Mouse (Mus musculus): ENCODE data around the gene Shisa8. TPM values are rescaled to one million over a fixed set of nuclear protein-coding genes. Genes with fewer than 3 reads are reported as not detected.

Gene Shisa8
- polyA plus RNA-seq, 1 experiment = 0.13 TPM

GRCm38 (mm10) chr15:82177743-82178290, 34.8 kb downstream of the Shisa8 start:
- Histone ChIP-seq H3K27me3 (ENCODE audit: control insufficient read depth, insufficient read depth, insufficient read length) (no peaks in the 10 kb centered on the region), H3K4me3 (no peak overlapping the region)

DNA sequence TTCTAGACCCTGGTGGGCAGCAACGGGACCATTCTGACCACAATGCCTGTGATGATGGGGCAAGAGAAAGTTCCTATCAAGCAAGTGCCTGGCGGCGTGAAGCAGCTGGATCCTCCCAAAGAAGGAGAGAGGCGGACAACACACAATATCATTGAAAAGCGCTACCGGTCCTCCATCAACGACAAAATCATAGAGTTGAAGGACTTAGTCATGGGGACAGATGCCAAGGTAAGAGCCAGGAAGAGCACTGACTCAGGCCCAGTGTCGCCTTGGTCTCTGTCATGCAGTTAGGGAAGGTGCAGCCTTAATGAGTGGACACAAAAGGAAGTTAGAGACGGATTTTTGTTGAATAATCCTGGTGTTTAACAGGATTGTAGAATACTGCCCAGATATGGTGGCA, 37.5 kb downstream of the Shisa8 start:
- peaks cover 98% of the 10 kb centered on the region for H3K36me3 ChIP-seq (ENCODE audit: control insufficient read depth, insufficient read depth)
- H3K79me2 ChIP-seq (ENCODE audit: control insufficient read depth, insufficient read depth) = peaks cover 13% of the 10 kb centered on the region
- TF ChIP-seq MYOG (IDR thresholded peaks at IDR 0.05; ENCODE audit: control insufficient read depth in 1 of 3, insufficient read depth in 1 of 3, insufficient read length in 2 of 3, low read depth in 2 of 3) (no peak), MAX (IDR thresholded peaks at IDR 0.05; ENCODE audit: low read depth) (no peak), POLR2A (IDR thresholded peaks at IDR 0.05; ENCODE audit: insufficient read length, low read depth) (peak; percentile 7), USF1 (IDR thresholded peaks at IDR 0.05; ENCODE audit: low read depth) (no peak), E2F4 (IDR thresholded peaks at IDR 0.05; ENCODE audit: insufficient read depth) (no peak)
- H3K4me2 ChIP-seq (ENCODE audit: low read depth) = no peak overlapping the region
- H3ac ChIP-seq (ENCODE audit: control insufficient read depth, insufficient read length) = no peak overlapping the region
- no peaks in the 10 kb centered on the region for H3K27me3 ChIP-seq (ENCODE audit: control insufficient read depth, insufficient read depth, insufficient read length)
- H3K4me3 ChIP-seq = no peak overlapping the region

More at GRCm38 (mm10) chr15:82177743-82178290, 34.8 kb downstream of the Shisa8 start:
- Histone ChIP-seq H3K79me2 (ENCODE audit: control insufficient read depth, insufficient read depth) (no peaks in the 10 kb centered on the region), H3K4me2 (ENCODE audit: low read depth) (no peak overlapping the region), H3K36me3 (ENCODE audit: control insufficient read depth, insufficient read depth) (peaks cover 98% of the 10 kb centered on the region), H3ac (ENCODE audit: control insufficient read depth, insufficient read length) (no peak overlapping the region)
- TF ChIP-seq E2F4 (IDR thresholded peaks at IDR 0.05; ENCODE audit: insufficient read depth) (no peak), POLR2AphosphoS2 (IDR thresholded peaks at IDR 0.05; ENCODE audit: insufficient read length, low read depth) (no peak), TCF3 (IDR thresholded peaks at IDR 0.05; ENCODE audit: insufficient read length, low read depth) (no peak), USF1 (IDR thresholded peaks at IDR 0.05; ENCODE audit: low read depth) (no peak), TCF12 (IDR thresholded peaks at IDR 0.05; ENCODE audit: insufficient read depth, poor library complexity, severe bottlenecking) (no peak), MYOG (IDR thresholded peaks at IDR 0.05; ENCODE audit: control insufficient read depth in 1 of 3, insufficient read depth in 1 of 3, insufficient read length in 2 of 3, low read depth in 2 of 3) (no peak), MAX (IDR thresholded peaks at IDR 0.05; ENCODE audit: low read depth) (no peak), MYOD1 (IDR thresholded peaks at IDR 0.05; ENCODE audit: control insufficient read depth in 1 of 3, insufficient read length in 2 of 3, low read depth in 2 of 3) (no peak), SRF (IDR thresholded peaks at IDR 0.05; ENCODE audit: control insufficient read depth, insufficient read length, low read depth) (no peak), CEBPB (IDR thresholded peaks at IDR 0.05; ENCODE audit: insufficient read depth, poor library complexity, severe bottlenecking) (no peak), REST (IDR thresholded peaks at IDR 0.05; ENCODE audit: insufficient read depth, insufficient read length) (no peak), POLR2A (IDR thresholded peaks at IDR 0.05; ENCODE audit: insufficient read length, low read depth) (no peak)

- no peak for TF ChIP-seq MYOD1 (IDR thresholded peaks at IDR 0.05; ENCODE audit: control insufficient read depth in 1 of 3, insufficient read length in 2 of 3, low read depth in 2 of 3)
- no peak for TF ChIP-seq USF1 (IDR thresholded peaks at IDR 0.05; ENCODE audit: low read depth)
- no peak for TF ChIP-seq TCF12 (IDR thresholded peaks at IDR 0.05; ENCODE audit: insufficient read depth, poor library complexity, severe bottlenecking)
- no peak for TF ChIP-seq SRF (IDR thresholded peaks at IDR 0.05; ENCODE audit: control insufficient read depth, insufficient read length, low read depth)
- TF ChIP-seq POLR2AphosphoS2 (IDR thresholded peaks at IDR 0.05; ENCODE audit: insufficient read length, low read depth) = no peak
- no peak for TF ChIP-seq TCF3 (IDR thresholded peaks at IDR 0.05; ENCODE audit: insufficient read length, low read depth)
- no peak for TF ChIP-seq E2F4 (IDR thresholded peaks at IDR 0.05; ENCODE audit: insufficient read depth)
- TF ChIP-seq MYOG (IDR thresholded peaks at IDR 0.05; ENCODE audit: control insufficient read depth in 1 of 3, insufficient read depth in 1 of 3, insufficient read length in 2 of 3, low read depth in 2 of 3) = no peak
- TF ChIP-seq POLR2A (IDR thresholded peaks at IDR 0.05; ENCODE audit: insufficient read length, low read depth) = no peak
- peaks cover 37% of the 10 kb centered on the region for H3K79me2 ChIP-seq (ENCODE audit: control insufficient read depth, insufficient read depth)
Measured at GRCm38 (mm10) chr15:82172648-82173047, 40.0 kb downstream of the Shisa8 start.

DNA sequence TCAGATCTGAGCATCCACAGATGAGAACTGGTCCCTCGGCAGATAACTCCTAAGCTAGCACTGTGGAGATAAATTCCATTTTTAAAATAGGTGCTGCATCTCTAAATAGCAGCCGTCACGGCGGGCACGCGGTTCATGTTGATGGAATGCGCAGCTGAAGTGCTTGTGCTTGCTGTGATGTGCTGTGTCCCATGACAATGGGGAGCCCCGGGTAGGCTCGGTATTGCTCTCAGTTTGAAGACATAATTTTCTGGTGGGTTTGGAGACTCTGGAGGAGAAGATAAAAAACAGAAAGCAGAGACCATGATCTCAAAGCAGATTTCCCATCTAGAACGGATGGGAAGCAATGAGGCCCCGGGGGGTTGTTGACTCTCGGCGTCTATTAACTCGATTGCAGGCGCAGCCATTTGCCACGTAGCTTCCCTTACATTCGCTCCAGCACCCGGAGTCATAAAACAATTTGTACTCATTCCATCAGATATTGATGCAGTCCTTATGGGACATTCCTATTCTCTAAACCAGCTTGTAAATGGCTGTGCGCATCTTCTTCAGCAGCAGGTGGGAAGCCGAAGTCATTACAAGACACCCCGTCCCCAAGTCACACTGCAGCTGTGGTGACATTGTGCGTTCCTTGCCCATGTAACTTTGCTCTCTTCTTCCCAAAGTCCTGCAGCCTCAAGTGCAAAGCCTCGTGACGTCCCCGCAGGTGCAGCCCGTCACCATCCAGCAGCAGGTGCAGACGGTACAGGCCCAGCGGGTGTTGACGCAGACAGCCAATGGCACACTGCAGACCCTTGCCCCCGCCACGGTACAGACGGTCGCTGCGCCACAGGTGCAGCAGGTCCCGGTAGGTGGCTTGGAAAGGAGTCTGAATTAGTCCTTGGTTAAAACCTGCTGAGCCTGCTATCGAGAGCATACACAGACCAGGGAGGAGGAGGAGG, 41.9 kb downstream of the Shisa8 start:
- Histone ChIP-seq H3K36me3 (ENCODE audit: control insufficient read depth, insufficient read depth) (peaks cover 59% of the 10 kb centered on the region), H3ac (ENCODE audit: control insufficient read depth, insufficient read length) (no peak overlapping the region), H3K27me3 (ENCODE audit: control insufficient read depth, insufficient read depth, insufficient read length) (no peaks in the 10 kb centered on the region), H3K4me2 (ENCODE audit: low read depth) (no peak overlapping the region), H3K4me3 (no peak overlapping the region), H3K79me2 (ENCODE audit: control insufficient read depth, insufficient read depth) (peaks cover 57% of the 10 kb centered on the region)
- TF ChIP-seq SRF (IDR thresholded peaks at IDR 0.05; ENCODE audit: control insufficient read depth, insufficient read length, low read depth) = no peak
- TF ChIP-seq USF1 (IDR thresholded peaks at IDR 0.05; ENCODE audit: low read depth) = no peak
- TF ChIP-seq MYOG (IDR thresholded peaks at IDR 0.05; ENCODE audit: control insufficient read depth in 1 of 3, insufficient read depth in 1 of 3, insufficient read length in 2 of 3, low read depth in 2 of 3) = no peak
- TF ChIP-seq MYOD1 (IDR thresholded peaks at IDR 0.05; ENCODE audit: control insufficient read depth in 1 of 3, insufficient read length in 2 of 3, low read depth in 2 of 3) = no peak
- TF ChIP-seq POLR2A (IDR thresholded peaks at IDR 0.05; ENCODE audit: insufficient read length, low read depth) = peak; percentile 30
- no peak for TF ChIP-seq CEBPB (IDR thresholded peaks at IDR 0.05; ENCODE audit: insufficient read depth, poor library complexity, severe bottlenecking)
- TF ChIP-seq POLR2AphosphoS2 (IDR thresholded peaks at IDR 0.05; ENCODE audit: insufficient read length, low read depth) = peak; percentile 50
- no peak for TF ChIP-seq TCF12 (IDR thresholded peaks at IDR 0.05; ENCODE audit: insufficient read depth, poor library complexity, severe bottlenecking)
- no peak for TF ChIP-seq MAX (IDR thresholded peaks at IDR 0.05; ENCODE audit: low read depth)
- TF ChIP-seq E2F4 (IDR thresholded peaks at IDR 0.05; ENCODE audit: insufficient read depth) = no peak
- no peak for TF ChIP-seq TCF3 (IDR thresholded peaks at IDR 0.05; ENCODE audit: insufficient read length, low read depth)
- no peak for TF ChIP-seq REST (IDR thresholded peaks at IDR 0.05; ENCODE audit: insufficient read depth, insufficient read length)

More at GRCm38 (mm10) chr15:82172648-82173047, 40.0 kb downstream of the Shisa8 start:
- Histone ChIP-seq H3K27me3 (ENCODE audit: control insufficient read depth, insufficient read depth, insufficient read length) (no peaks in the 10 kb centered on the region), H3K4me3 (no peak overlapping the region), H3K4me2 (ENCODE audit: low read depth) (no peak overlapping the region), H3K36me3 (ENCODE audit: control insufficient read depth, insufficient read depth) (peaks cover 76% of the 10 kb centered on the region), H3ac (ENCODE audit: control insufficient read depth, insufficient read length) (no peak overlapping the region)

Data from myocyte (in vitro differentiated cells).